Mouse (Mus musculus) erythroblast, embryonic 14.5 days (primary cell): ENCODE measurements around the gene Plcb4.
"Not testable (repeated sequence)": the region's sequence is repeated elsewhere in the genome, so short reads cannot be mapped to it uniquely, and the experiment has no call there.

Experiments
- GATA1 ChIP-seq: IDR thresholded peaks from 2 replicates; pipeline ENCODE4 v1.6.1; 2012; ENCODE audit warnings: low read length, inconsistent platforms, mixed read lengths
- TAL1 ChIP-seq: IDR thresholded peaks from 3 replicates; pipeline ENCODE4 v1.6.1; 2012; ENCODE audit warnings: low read length, inconsistent platforms, mixed read lengths

- not testable (repeated sequence) for TF ChIP-seq GATA1, TAL1
Observed at GRCm38 (mm10) chr2:135988475-135988874, 329.7 kb downstream of the Plcb4 start.
